22 mouse cellular contexts compared by ENCODE assay signal in genomic region chr8:95076151-95076550, GRCm38 (mm10). TPM values are rescaled to one million over a fixed set of nuclear protein-coding genes. Genes with fewer than 3 reads are reported as not detected.
A peak's percentile ranks its signal among the peaks of the same experiment; 100 is the strongest.
DNase-seq lines count a peak whose midpoint lies in the region; ATAC-seq lines count a peak whose summit lies in the region.
"Had no signal": no experiment of that assay in that cellular context is flagged by ENCODE, and none has a peak within 500 bp of the region (broad histone marks: within the 10 kb centered on the region; RNA-seq: fewer than 3 reads in every experiment).

No protein-coding gene starts in this region.

- no peak for ATAC-seq in forebrain, embryonic 11.5 days (replicated peaks; ENCODE audit: low FRiP score)
- no peak for ATAC-seq in granulocyte monocyte progenitor cell, adult 5-6 weeks (replicated peaks; ENCODE audit: poor library complexity, severe bottlenecking)
- ATAC-seq: forebrain, embryonic 14.5 days; hindbrain, postnatal 0 days; intestine, embryonic 15.5 days had no signal

- H3K4me1 ChIP-seq in forebrain, embryonic 11.5 days (replicated peaks; ENCODE audit: control insufficient read depth, insufficient read depth, low read length): no peaks in the 10 kb centered on the region
- H3K4me1 ChIP-seq: heart, embryonic 15.5 days; intestine, embryonic 15.5 days had no signal

- H3K4me3 ChIP-seq in forebrain, embryonic 11.5 days (ENCODE audit: low read depth, low read length): no peak overlapping the region
- H3K4me3 ChIP-seq: embryonic facial prominence, embryonic 10.5 days; gastrocnemius, adult 2 months; heart, embryonic 15.5 days; hindbrain, embryonic 13.5 days; intestine, embryonic 15.5 days had no signal

- H3K27ac ChIP-seq in forebrain, embryonic 11.5 days (ENCODE audit: low read depth, low read length): no peak overlapping the region
- H3K27ac ChIP-seq: embryonic facial prominence, embryonic 10.5 days; gastrocnemius, adult 2 months; heart, embryonic 15.5 days; hindbrain, embryonic 13.5 days; hindbrain, postnatal 0 days; intestine, embryonic 15.5 days had no signal

- peak; percentile 50 for DNase-seq in adrenal gland, postnatal 14 days
- no peak for DNase-seq in adrenal gland, postnatal 10 days
- DNase-seq in cerebellum, adult 18-20 months: peak; percentile 72 to 76
- peak; percentile 88 for DNase-seq in cerebellum, adult 9-11 months
- peak; percentile 68 to 73 for DNase-seq in cerebellum, postnatal 36 days
- DNase-seq in kidney, adult 18-20 months: no peak
- DNase-seq in forebrain, embryonic 11.5 days (ENCODE audit: low spot score): no peak
- DNase-seq: adrenal gland, adult 8-10 months; gastrocnemius, adult 2 months; gastrocnemius, postnatal 25 days; heart, adult 11 months; heart, postnatal 14 days; kidney, adult 2 months had no signal

- H3K4me2 ChIP-seq in forebrain, embryonic 11.5 days (ENCODE audit: low read depth, low read length, severe bottlenecking): no peak overlapping the region
- H3K4me2 ChIP-seq: heart, embryonic 11.5 days; heart, embryonic 15.5 days; hindbrain, embryonic 13.5 days; intestine, embryonic 15.5 days had no signal

- no peak overlapping the region for H3K9ac ChIP-seq in forebrain, embryonic 11.5 days (ENCODE audit: low read length)
- H3K9ac ChIP-seq: heart, embryonic 15.5 days; hindbrain, embryonic 13.5 days; intestine, embryonic 15.5 days had no signal

- WGBS in forebrain, embryonic 11.5 days: 84% methylated on average over 17 of the region's 17 CpGs

- no peaks in the 10 kb centered on the region for H3K36me3 ChIP-seq in forebrain, embryonic 11.5 days (ENCODE audit: control insufficient read depth, insufficient read depth, low read length)
- H3K36me3 ChIP-seq: embryonic facial prominence, embryonic 10.5 days; heart, embryonic 15.5 days; hindbrain, embryonic 13.5 days; intestine, embryonic 15.5 days had no signal

- H3K9me3 ChIP-seq in forebrain, embryonic 11.5 days (ENCODE audit: control insufficient read depth, low read length): no peaks in the 10 kb centered on the region
- H3K9me3 ChIP-seq: embryonic facial prominence, embryonic 10.5 days; heart, embryonic 15.5 days; hindbrain, embryonic 13.5 days; intestine, embryonic 15.5 days had no signal

- H3K27me3 ChIP-seq in forebrain, embryonic 11.5 days (ENCODE audit: control insufficient read depth, insufficient read depth, low read length): no peaks in the 10 kb centered on the region
- H3K27me3 ChIP-seq: heart, embryonic 15.5 days; intestine, embryonic 15.5 days had no signal

RNA-seq across cellular contexts. Expression of gene Katnb1, which starts 4.8 kb away (rescaled TPM):
- total RNA-seq in adrenal gland, postnatal 14 days (2021): 8.3 and 12.0 TPM in 2 replicates
- 10 to 100 TPM in 1 of 2 experiments, 1 to 10 TPM in 1; 9.4 to 16.1 TPM for total RNA-seq in adrenal gland, postnatal 10 days (2021)
- 37.3 and 37.5 TPM in 2 replicates for polyA plus RNA-seq in forebrain, embryonic 11.5 days (2014; fragmentation: Nextera tagmentation; extraction: Ambion mirVana)
- 14.3 and 17.6 TPM in 2 replicates for total RNA-seq in granulocyte monocyte progenitor cell, adult 5-6 weeks (2014; fragmentation: Nextera tagmentation)
- 33.2 and 34.4 TPM in 2 replicates for total RNA-seq in granulocyte monocyte progenitor cell, adult 5-6 weeks (2017)

RNA-seq across cellular contexts. Expression of gene Drc7, which starts 21.2 kb away (rescaled TPM):
- not detected in 2 replicates for total RNA-seq in adrenal gland, postnatal 14 days (2021)
- total RNA-seq in adrenal gland, postnatal 10 days (2021): not detected
- 0.12 TPM in 1 of 2 replicates, not detected in the other for polyA plus RNA-seq in forebrain, embryonic 11.5 days (2014; fragmentation: Nextera tagmentation; extraction: Ambion mirVana)
- total RNA-seq in granulocyte monocyte progenitor cell, adult 5-6 weeks (2014; fragmentation: Nextera tagmentation): 1.8 and 2.5 TPM in 2 replicates
- 1.2 and 3.7 TPM in 2 replicates for total RNA-seq in granulocyte monocyte progenitor cell, adult 5-6 weeks (2017)
- total RNA-seq: adrenal gland, adult 8-10 months; gastrocnemius, adult 2 months; gastrocnemius, postnatal 25 days had no signal
- polyA plus RNA-seq: heart, embryonic 11.5 days; intestine, embryonic 15.5 days had no signal

RNA-seq across cellular contexts. Expression of gene Adgrg3, which starts 58.7 kb away (rescaled TPM):
- 4.0 and 4.2 TPM in 2 replicates for total RNA-seq in adrenal gland, postnatal 14 days (2021)
- 1 to 10 TPM; 4.0 to 4.5 TPM for total RNA-seq in adrenal gland, postnatal 10 days (2021)
- 2.9 and 3.2 TPM in 2 replicates for polyA plus RNA-seq in forebrain, embryonic 11.5 days (2014; fragmentation: Nextera tagmentation; extraction: Ambion mirVana)
- 142 and 175 TPM in 2 replicates for total RNA-seq in granulocyte monocyte progenitor cell, adult 5-6 weeks (2014; fragmentation: Nextera tagmentation)
- 170 and 173 TPM in 2 replicates for total RNA-seq in granulocyte monocyte progenitor cell, adult 5-6 weeks (2017)
- total RNA-seq: MEL had no signal

Comparison
In these comparisons a context has a peak if more than half of its experiments do, and no peak if none do; other contexts are left out.
1. DNase-seq: peak in adrenal gland, postnatal 14 days (single experiment), cerebellum, adult 18-20 months (2 of 2), cerebellum, adult 9-11 months (single experiment) and cerebellum, postnatal 36 days (2 of 2); none in adrenal gland, postnatal 10 days (single experiment), kidney, adult 18-20 months (single experiment) and forebrain, embryonic 11.5 days (single experiment).
2. RNA of gene Adgrg3, which starts 58.7 kb away (total RNA-seq): 142 to 175 TPM in granulocyte monocyte progenitor cell, adult 5-6 weeks; 4.0 to 4.5 TPM in adrenal gland, postnatal 10 days and 4.0 to 4.2 TPM in adrenal gland, postnatal 14 days; every median in the first group is over 10 times any median in the second.